Mouse (Mus musculus) heart, adult 2 months (tissue): ENCODE measurements around the gene Sun1.

Source experiments
- CTCF ChIP-seq: fragments of 200-600 bp; IDR thresholded peaks from 2 replicates; pipeline ENCODE4 v1.8.1; 2022; ENCODE audit warnings: antibody characterized with exemption, mild to moderate bottlenecking, moderate library complexity
- EP300 ChIP-seq: fragments of 200-500 bp; IDR thresholded peaks from 2 replicates; pipeline ENCODE4 v1.6.1; 2011; ENCODE audit warnings: low read depth, low read length, control low read depth; ENCODE audit not compliant: insufficient read depth
- POLR2A ChIP-seq: fragments of 200-500 bp; IDR thresholded peaks from 2 replicates; pipeline ENCODE4 v1.6.1; 2011; ENCODE audit warnings: mild to moderate bottlenecking, low read depth, low read length, control low read depth; ENCODE audit not compliant: insufficient read depth

GRCm38 (mm10) chr5:139216121-139216520 lies 15.7 kb downstream of the Sun1 start:
- TF ChIP-seq CTCF (no peak), POLR2A (no peak), EP300 (no peak)
